In genomic region chr4:123000130-123000529, GRCm38 (mm10) we compare ENCODE assay signal across 14 mouse cellular contexts. TPM values are rescaled to one million over a fixed set of nuclear protein-coding genes. Genes with fewer than 3 reads are reported as not detected.
DNase-seq lines count a peak whose midpoint lies in the region; ATAC-seq and TF ChIP-seq lines count a peak whose summit lies in the region.
"Had no signal": no experiment of that assay in that cellular context is flagged by ENCODE, and none has a peak within 500 bp of the region (broad histone marks: within the 10 kb centered on the region; RNA-seq: fewer than 3 reads in every experiment).

No protein-coding gene starts in this region.

- no peak for ATAC-seq in embryonic facial prominence, embryonic 14.5 days (ENCODE audit: low read depth)
- no peak for ATAC-seq in forebrain, embryonic 16.5 days
- no peak for ATAC-seq in limb, embryonic 12.5 days (ENCODE audit: insufficient number of reproducible peaks, insufficient read depth, low FRiP score, low TSS enrichment, low read depth)
- no peak for ATAC-seq in neural tube, embryonic 12.5 days (ENCODE audit: low FRiP score, low read depth)

- peak overlapping the region; percentile 96; the same call in 1 of the 2 replicates for H3K4me2 ChIP-seq in embryonic facial prominence, embryonic 14.5 days (ENCODE audit: low read depth, low read length)
- H3K4me2 ChIP-seq in forebrain, embryonic 16.5 days (ENCODE audit: low read length): peak overlapping the region; percentile 89
- no peak overlapping the region for H3K4me2 ChIP-seq in limb, embryonic 12.5 days
- peak overlapping the region; percentile 80 for H3K4me2 ChIP-seq in neural tube, embryonic 12.5 days (replicated peaks)
- H3K4me2 ChIP-seq: liver, embryonic 15.5 days had no signal

- H3K27ac ChIP-seq in embryonic facial prominence, embryonic 14.5 days (replicated peaks; ENCODE audit: low read depth, low read length): peak overlapping the region; percentile 58
- H3K27ac ChIP-seq in forebrain, embryonic 16.5 days (ENCODE audit: low read length): 0 out of 2 replicates have a peak overlapping the region, but pooled peaks have one; percentile 17
- peak overlapping the region; percentile 45; the same call in 1 of the 2 replicates for H3K27ac ChIP-seq in limb, embryonic 12.5 days
- peak overlapping the region; percentile 86 for H3K27ac ChIP-seq in neural tube, embryonic 12.5 days
- no peak overlapping the region for H3K27ac ChIP-seq in thymus, adult 2 months (ENCODE audit: control insufficient read depth, insufficient read depth, low read length)
- H3K27ac ChIP-seq: kidney, embryonic 15.5 days; liver, embryonic 15.5 days; macrophage had no signal

- no peak for TF ChIP-seq POLR2A in thymus, adult 2 months (IDR thresholded peaks at IDR 0.05; ENCODE audit: control insufficient read depth, extremely low read depth, insufficient read depth, low read length, poor library complexity)

- 0 out of 2 replicates have a peak overlapping the region, but pooled peaks have one; percentile 22 for H3K9ac ChIP-seq in embryonic facial prominence, embryonic 14.5 days (ENCODE audit: low read depth, low read length)
- peak overlapping the region; percentile 69; the same call in 1 of the 2 replicates for H3K9ac ChIP-seq in forebrain, embryonic 16.5 days (replicated peaks; ENCODE audit: low read depth, low read length)
- no peak overlapping the region for H3K9ac ChIP-seq in limb, embryonic 12.5 days (replicated peaks)
- H3K9ac ChIP-seq in neural tube, embryonic 12.5 days: peak overlapping the region; percentile 52; the same call in 1 of the 2 replicates
- H3K9ac ChIP-seq: kidney, embryonic 15.5 days; liver, embryonic 15.5 days had no signal

- no peaks in the 10 kb centered on the region for H3K27me3 ChIP-seq in embryonic facial prominence, embryonic 14.5 days (replicated peaks; ENCODE audit: control insufficient read depth, insufficient read depth, low read length)
- H3K27me3 ChIP-seq in forebrain, embryonic 16.5 days (replicated peaks; ENCODE audit: control insufficient read depth, insufficient read depth, low read length): no peaks in the 10 kb centered on the region
- H3K27me3 ChIP-seq in limb, embryonic 12.5 days: peaks cover 10% of the 10 kb centered on the region
- no peaks in the 10 kb centered on the region for H3K27me3 ChIP-seq in neural tube, embryonic 12.5 days (replicated peaks)
- H3K27me3 ChIP-seq in thymus, adult 2 months (ENCODE audit: control insufficient read depth, insufficient read depth, low read length): peaks cover 9% of the 10 kb centered on the region

- WGBS in embryonic facial prominence, embryonic 14.5 days: 64% methylated on average over 14 of the region's 14 CpGs
- WGBS in forebrain, embryonic 16.5 days: 35% methylated on average over 14 of the region's 14 CpGs
- WGBS in limb, embryonic 12.5 days: 71% methylated on average over 14 of the region's 14 CpGs
- 37% methylated on average over 14 of the region's 14 CpGs for WGBS in neural tube, embryonic 12.5 days
- 93% methylated on average over 14 of the region's 14 CpGs for WGBS in thymus, adult 2 months

- H3K4me1 ChIP-seq in embryonic facial prominence, embryonic 14.5 days (ENCODE audit: control insufficient read depth, insufficient read depth, low read length): peaks cover 15% of the 10 kb centered on the region
- H3K4me1 ChIP-seq in forebrain, embryonic 16.5 days (replicated peaks; ENCODE audit: control insufficient read depth, insufficient read depth, low read length): peaks cover 47% of the 10 kb centered on the region
- H3K4me1 ChIP-seq in limb, embryonic 12.5 days (replicated peaks): peaks cover 49% of the 10 kb centered on the region
- H3K4me1 ChIP-seq in neural tube, embryonic 12.5 days: peaks cover 30% of the 10 kb centered on the region
- peaks cover 13% of the 10 kb centered on the region for H3K4me1 ChIP-seq in thymus, adult 2 months (replicated peaks; ENCODE audit: control insufficient read depth, insufficient read depth, low read length)

- H3K36me3 ChIP-seq in embryonic facial prominence, embryonic 14.5 days (ENCODE audit: control insufficient read depth, insufficient read depth, low read length): 0 out of 2 replicates have a peak, but pooled peaks cover 13% of the 10 kb centered on the region
- H3K36me3 ChIP-seq in forebrain, embryonic 16.5 days (ENCODE audit: control insufficient read depth, insufficient read depth): peaks cover 11% of the 10 kb centered on the region
- H3K36me3 ChIP-seq in limb, embryonic 12.5 days: peaks cover 16% of the 10 kb centered on the region
- H3K36me3 ChIP-seq in neural tube, embryonic 12.5 days: peaks cover 32% of the 10 kb centered on the region
- H3K36me3 ChIP-seq in thymus, adult 2 months (ENCODE audit: control insufficient read depth, insufficient read depth, low read length): no peaks in the 10 kb centered on the region
- H3K36me3 ChIP-seq: liver, embryonic 15.5 days had no signal

- no peak overlapping the region for H3K4me3 ChIP-seq in embryonic facial prominence, embryonic 14.5 days (ENCODE audit: low read depth, low read length)
- H3K4me3 ChIP-seq in forebrain, embryonic 16.5 days (replicated peaks; ENCODE audit: low read length): no peak overlapping the region; the same call in 1 of the 2 replicates
- no peak overlapping the region for H3K4me3 ChIP-seq in limb, embryonic 12.5 days (replicated peaks)
- peak overlapping the region; percentile 88; the same call in 1 of the 2 replicates for H3K4me3 ChIP-seq in neural tube, embryonic 12.5 days
- H3K4me3 ChIP-seq in thymus, adult 2 months (ENCODE audit: control insufficient read depth, insufficient read depth, low read length): no peak overlapping the region
- H3K4me3 ChIP-seq: kidney, embryonic 15.5 days; liver, embryonic 15.5 days had no signal

- no peak for TF ChIP-seq CTCF in thymus, adult 2 months (IDR thresholded peaks at IDR 0.05; ENCODE audit: borderline replicate concordance, control insufficient read depth, extremely low read depth, insufficient read depth, low read length, poor library complexity)

- no peak for DNase-seq in embryonic facial prominence, embryonic 14.5 days (ENCODE audit: low spot score)
- no peak for DNase-seq in Muller cell, postnatal 12 days (ENCODE audit: inconsistent ontology term)
- no peak for DNase-seq in thymus, adult 2 months
- DNase-seq in right cerebral cortex, postnatal 10 days (ENCODE audit: low spot score in 2 of 2): no peak
- DNase-seq: gastrocnemius, postnatal 36 days; layer of hippocampus, adult 9-11 months; right cerebral cortex, adult 18-20 months; thymus, adult 18-20 months had no signal

- no peaks in the 10 kb centered on the region for H3K9me3 ChIP-seq in embryonic facial prominence, embryonic 14.5 days (ENCODE audit: control insufficient read depth, low read length)
- no peaks in the 10 kb centered on the region for H3K9me3 ChIP-seq in forebrain, embryonic 16.5 days (ENCODE audit: control insufficient read depth, low read length)
- no peaks in the 10 kb centered on the region for H3K9me3 ChIP-seq in limb, embryonic 12.5 days
- H3K9me3 ChIP-seq in neural tube, embryonic 12.5 days: no peaks in the 10 kb centered on the region
- H3K9me3 ChIP-seq: kidney, embryonic 15.5 days; liver, embryonic 15.5 days had no signal

RNA-seq across cellular contexts. Expression of gene Mycl, which starts 4.7 kb away (rescaled TPM):
- polyA plus RNA-seq in embryonic facial prominence, embryonic 14.5 days (2014; fragmentation: Nextera tagmentation; extraction: Ambion mirVana): 26.9 and 29.3 TPM in 2 replicates
- 71.6 and 85.9 TPM in 2 replicates for polyA plus RNA-seq in forebrain, embryonic 16.5 days (2015; fragmentation: Nextera tagmentation; extraction: Ambion mirVana)
- 42.8 and 46.3 TPM in 2 replicates for polyA plus RNA-seq in limb, embryonic 12.5 days (2016; fragmentation: Nextera tagmentation; extraction: Ambion mirVana)
- polyA plus RNA-seq in neural tube, embryonic 12.5 days (2016; fragmentation: Nextera tagmentation; extraction: Ambion mirVana): 123 and 125 TPM in 2 replicates
- polyA plus RNA-seq in thymus, adult 2 months (2012; rRNA removed): 4.3 and 5.2 TPM in 2 replicates

RNA-seq across cellular contexts. Expression of gene Trit1, which starts 16.3 kb away (rescaled TPM):
- 18.8 and 19.4 TPM in 2 replicates for polyA plus RNA-seq in embryonic facial prominence, embryonic 14.5 days (2014; fragmentation: Nextera tagmentation; extraction: Ambion mirVana)
- polyA plus RNA-seq in forebrain, embryonic 16.5 days (2015; fragmentation: Nextera tagmentation; extraction: Ambion mirVana): 34.1 and 35.7 TPM in 2 replicates
- 18.3 and 20.6 TPM in 2 replicates for polyA plus RNA-seq in limb, embryonic 12.5 days (2016; fragmentation: Nextera tagmentation; extraction: Ambion mirVana)
- polyA plus RNA-seq in neural tube, embryonic 12.5 days (2016; fragmentation: Nextera tagmentation; extraction: Ambion mirVana): 26.6 and 29.7 TPM in 2 replicates
- 8.3 and 9.3 TPM in 2 replicates for polyA plus RNA-seq in thymus, adult 2 months (2012; rRNA removed)

RNA-seq across cellular contexts. Expression of gene Mfsd2a, which starts 39.1 kb away (rescaled TPM):
- polyA plus RNA-seq in embryonic facial prominence, embryonic 14.5 days (2014; fragmentation: Nextera tagmentation; extraction: Ambion mirVana): 5.3 and 6.6 TPM in 2 replicates
- 34.3 and 37.2 TPM in 2 replicates for polyA plus RNA-seq in forebrain, embryonic 16.5 days (2015; fragmentation: Nextera tagmentation; extraction: Ambion mirVana)
- polyA plus RNA-seq in limb, embryonic 12.5 days (2016; fragmentation: Nextera tagmentation; extraction: Ambion mirVana): 7.8 and 8.6 TPM in 2 replicates
- polyA plus RNA-seq in neural tube, embryonic 12.5 days (2016; fragmentation: Nextera tagmentation; extraction: Ambion mirVana): 21.4 and 22.0 TPM in 2 replicates
- polyA plus RNA-seq in thymus, adult 2 months (2012; rRNA removed): 3.2 and 3.5 TPM in 2 replicates
- polyA plus RNA-seq: macrophage had no signal
